Mouse (Mus musculus) erythroblast, adult 5-6 weeks (primary cell): ENCODE measurements around the gene Arid1a. TPM values are rescaled to one million over a fixed set of nuclear protein-coding genes. Genes with fewer than 3 reads are reported as not detected.

Source experiments
- ATAC-seq: replicated peaks from 2 replicates; pipeline ENCODE4 v1.8.0; 2016; ENCODE audit warnings: moderate number of reproducible peaks, mild to moderate bottlenecking, moderate TSS enrichment, inconsistent platforms; ENCODE audit not compliant: poor library complexity, low FRiP score, severe bottlenecking
- total RNA-seq, 2 experiments: library from RNA; stranded (forward) in 1 of 2; stranded (reverse) in 1 of 2; fragments of 150-400 nt in 1 of 2; fragments of 200-764, 138-1000 nt in 1 of 2; gene quantifications; 2 replicates each; pipeline versions ENCODE4 v1.2.3 to v1.2.4; 2015 to 2017; ENCODE audit warnings: low replicate concordance in 2 of 2

The Arid1a gene
- total RNA-seq, 2 experiments from 2014 or later: 27.2 to 31.1 TPM

- no peak for ATAC-seq
Measured at GRCm38 (mm10) chr4:133630326-133630920, 126.1 kb downstream of the Arid1a start.

- ATAC-seq: no peak
Measured at GRCm38 (mm10) chr4:133629191-133629590, 127.4 kb downstream of the Arid1a start.

Other genes with a start within 250 kb of the Arid1a start
- gene Kdf1, start 237.8 kb downstream of the Arid1a start, total RNA-seq (2015; ENCODE audit: low replicate concordance): not detected in 2 replicates
- not detected in 2 replicates for gene Kdf1, start 237.8 kb downstream of the Arid1a start, total RNA-seq (2017; ENCODE audit: low replicate concordance)
- gene Nudc, start 210.8 kb downstream of the Arid1a start, total RNA-seq (2015; ENCODE audit: low replicate concordance): 31.5 and 51.8 TPM in 2 replicates
- 35.4 and 80.4 TPM in 2 replicates for gene Nudc, start 210.8 kb downstream of the Arid1a start, total RNA-seq (2017; ENCODE audit: low replicate concordance)
- gene Nr0b2, start 203.4 kb downstream of the Arid1a start, total RNA-seq (2015; ENCODE audit: low replicate concordance): not detected in 2 replicates
- gene Nr0b2, start 203.4 kb downstream of the Arid1a start, total RNA-seq (2017; ENCODE audit: low replicate concordance): not detected in 2 replicates
- gene Gpatch3, start 182.0 kb downstream of the Arid1a start, total RNA-seq (2015; ENCODE audit: low replicate concordance): 0.84 TPM in 1 of 2 replicates, not detected in the other
- gene Gpatch3, start 182.0 kb downstream of the Arid1a start, total RNA-seq (2017; ENCODE audit: low replicate concordance): 9.7 and 26.5 TPM in 2 replicates
- 1.7 and 3.1 TPM in 2 replicates for gene Gpn2, start 172.4 kb downstream of the Arid1a start, total RNA-seq (2015; ENCODE audit: low replicate concordance)
- 1.3 and 11.2 TPM in 2 replicates for gene Gpn2, start 172.4 kb downstream of the Arid1a start, total RNA-seq (2017; ENCODE audit: low replicate concordance)
- gene Sfn, start 154.6 kb downstream of the Arid1a start, total RNA-seq (2015; ENCODE audit: low replicate concordance): 0.84 TPM in 1 of 2 replicates, not detected in the other
- gene Sfn, start 154.6 kb downstream of the Arid1a start, total RNA-seq (2017; ENCODE audit: low replicate concordance): 0.28 and 1.5 TPM in 2 replicates
- gene Zdhhc18, start 106.6 kb downstream of the Arid1a start, total RNA-seq (2015; ENCODE audit: low replicate concordance): 4.4 and 8.8 TPM in 2 replicates
- 3.8 and 8.8 TPM in 2 replicates for gene Zdhhc18, start 106.6 kb downstream of the Arid1a start, total RNA-seq (2017; ENCODE audit: low replicate concordance)
- 0.84 and 8.1 TPM in 2 replicates for gene Pigv, start 84.1 kb downstream of the Arid1a start, total RNA-seq (2015; ENCODE audit: low replicate concordance)
- gene Pigv, start 84.1 kb downstream of the Arid1a start, total RNA-seq (2017; ENCODE audit: low replicate concordance): 1.1 and 1.7 TPM in 2 replicates
- 40.0 and 40.1 TPM in 2 replicates for gene Rps6ka1, start 131.0 kb upstream of the Arid1a start, total RNA-seq (2015; ENCODE audit: low replicate concordance)
- gene Rps6ka1, start 131.0 kb upstream of the Arid1a start, total RNA-seq (2017; ENCODE audit: low replicate concordance): 67.2 and 89.1 TPM in 2 replicates
- gene Hmgn2, start 211.9 kb upstream of the Arid1a start, total RNA-seq (2015; ENCODE audit: low replicate concordance): 970 and 984 TPM in 2 replicates
- gene Hmgn2, start 211.9 kb upstream of the Arid1a start, total RNA-seq (2017; ENCODE audit: low replicate concordance): 403 and 537 TPM in 2 replicates
- 9.6 and 17.3 TPM in 2 replicates for gene Dhdds, start 244.1 kb upstream of the Arid1a start, total RNA-seq (2015; ENCODE audit: low replicate concordance)
- 6.6 and 12.2 TPM in 2 replicates for gene Dhdds, start 244.1 kb upstream of the Arid1a start, total RNA-seq (2017; ENCODE audit: low replicate concordance)